Mouse (Mus musculus): ENCODE measurements around the gene Mfap3l. TPM values are rescaled to one million over a fixed set of nuclear protein-coding genes. Genes with fewer than 3 reads are reported as not detected.
"Not testable (repeated sequence)": the region's sequence is repeated elsewhere in the genome, so short reads cannot be mapped to it uniquely, and the experiment has no call there.

Mfap3l gene
- polyA plus RNA-seq, 1 experiment from 2014 or later: 2.4 TPM

DNA sequence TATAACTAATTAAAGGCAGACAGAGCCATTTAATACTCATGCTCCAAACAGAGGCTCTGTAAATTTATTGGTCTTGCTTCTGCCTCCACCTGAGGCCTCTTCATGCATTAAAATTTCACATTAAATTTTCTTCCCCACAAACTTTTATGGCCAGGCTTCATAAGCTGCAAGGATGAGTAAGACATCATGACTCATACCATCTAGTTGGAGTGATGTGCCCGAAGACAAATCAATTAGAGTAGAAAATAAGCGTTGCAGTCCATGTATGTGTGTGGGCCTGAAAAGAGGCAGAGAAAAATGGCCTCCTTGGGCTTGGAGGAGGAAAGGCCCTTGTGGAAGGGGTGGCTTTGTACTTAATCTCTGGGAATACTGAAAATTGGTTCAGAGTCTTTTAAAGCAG, 2.3 kb downstream of the Mfap3l start:
- Histone ChIP-seq H3K27ac (no peak overlapping the region), H3K79me2 (ENCODE audit: inconsistent target) (no peaks in the 10 kb centered on the region), H3K36me3 (ENCODE audit: inconsistent target) (no peaks in the 10 kb centered on the region), H3K4me3 (ENCODE audit: inconsistent target) (no peak overlapping the region)
- 100% methylated on average over 2 of the region's 2 CpGs for WGBS (ENCODE audit: missing documents)

DNA sequence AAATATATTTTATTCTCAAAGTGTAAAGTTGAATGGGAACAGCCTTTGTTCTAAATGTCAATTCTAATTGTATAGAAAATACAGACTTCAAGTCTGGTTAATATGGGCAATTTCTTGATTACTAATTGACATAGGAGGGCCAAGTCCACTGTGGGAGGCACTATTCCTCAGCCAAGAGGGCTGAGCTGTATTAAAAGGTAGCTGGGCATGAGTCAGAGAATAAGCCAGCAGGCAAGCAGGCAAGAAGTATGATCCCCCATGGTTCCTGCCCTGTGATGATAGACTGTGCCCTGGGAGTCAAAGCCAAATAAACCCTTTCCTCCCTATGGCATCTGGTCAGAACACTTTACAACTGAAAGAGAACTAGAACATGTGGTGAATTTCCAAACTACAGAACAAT, 3.2 kb downstream of the Mfap3l start:
- H3K36me3 ChIP-seq (ENCODE audit: inconsistent target): no peaks in the 10 kb centered on the region
- H3K27ac ChIP-seq: no peak overlapping the region
- no peak overlapping the region for H3K4me3 ChIP-seq (ENCODE audit: inconsistent target)
- no peaks in the 10 kb centered on the region for H3K79me2 ChIP-seq (ENCODE audit: inconsistent target)

DNA sequence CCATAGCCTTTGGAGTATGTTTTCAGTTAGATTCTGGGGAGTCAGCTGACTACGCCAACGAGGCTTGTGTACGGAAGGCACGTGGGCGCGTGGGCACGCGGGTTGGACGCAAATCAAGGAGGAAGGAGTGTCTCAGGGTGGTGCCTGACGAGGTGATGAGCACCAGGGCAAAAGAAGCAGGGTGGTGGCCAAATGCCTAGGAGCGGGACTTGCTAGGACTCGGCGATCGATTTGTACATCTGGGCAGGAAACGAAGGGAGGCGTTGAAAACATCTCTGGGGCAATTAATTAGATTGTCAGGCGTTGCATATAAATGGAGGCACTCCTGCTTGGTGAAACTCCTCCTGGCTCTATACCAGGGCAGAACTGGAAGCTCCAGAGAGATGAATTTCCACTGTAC, 7.4 kb downstream of the Mfap3l start:
- H3K4me3 ChIP-seq (ENCODE audit: inconsistent target): no peak overlapping the region
- WGBS (ENCODE audit: missing documents): 95% methylated on average over 17 of the region's 17 CpGs
- H3K27ac ChIP-seq: no peak overlapping the region
- no peaks in the 10 kb centered on the region for H3K36me3 ChIP-seq (ENCODE audit: inconsistent target)
- no peaks in the 10 kb centered on the region for H3K79me2 ChIP-seq (ENCODE audit: inconsistent target)

DNA sequence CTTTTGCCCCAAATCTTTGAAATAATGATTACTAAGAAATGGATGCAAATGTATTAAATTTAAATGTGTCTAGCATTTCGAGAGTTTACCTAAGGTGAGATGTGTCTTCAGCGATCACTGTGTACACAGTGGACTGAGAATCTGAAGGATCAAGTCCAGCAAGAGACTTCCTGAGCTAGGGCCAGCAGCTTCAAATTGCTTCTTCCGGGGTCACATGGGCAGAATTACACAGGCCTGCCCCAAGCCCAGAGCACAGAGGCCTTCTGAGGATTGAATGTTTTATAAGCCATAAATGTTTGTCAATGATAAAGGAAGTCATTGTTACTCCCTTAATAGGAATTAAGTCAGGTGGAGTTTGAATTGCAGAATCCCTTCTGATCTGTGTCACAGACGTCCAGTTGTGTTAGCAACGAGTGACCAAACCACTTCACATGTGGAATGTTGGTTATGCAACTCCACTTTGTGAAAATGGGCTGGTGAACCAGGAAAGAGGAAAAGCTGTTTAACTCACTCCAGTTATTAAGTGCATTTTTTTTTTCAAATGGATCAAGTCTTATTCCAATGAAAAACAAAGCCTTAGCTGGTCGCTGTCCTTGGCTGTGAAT, 10.9 kb downstream of the Mfap3l start:
- Histone ChIP-seq H3K36me3 (ENCODE audit: inconsistent target) (no peaks in the 10 kb centered on the region), H3K27ac (no peak overlapping the region), H3K79me2 (ENCODE audit: inconsistent target) (no peaks in the 10 kb centered on the region), H3K4me3 (ENCODE audit: inconsistent target) (no peak overlapping the region)
- 85% methylated on average over 6 of the region's 6 CpGs for WGBS (ENCODE audit: missing documents)

DNA sequence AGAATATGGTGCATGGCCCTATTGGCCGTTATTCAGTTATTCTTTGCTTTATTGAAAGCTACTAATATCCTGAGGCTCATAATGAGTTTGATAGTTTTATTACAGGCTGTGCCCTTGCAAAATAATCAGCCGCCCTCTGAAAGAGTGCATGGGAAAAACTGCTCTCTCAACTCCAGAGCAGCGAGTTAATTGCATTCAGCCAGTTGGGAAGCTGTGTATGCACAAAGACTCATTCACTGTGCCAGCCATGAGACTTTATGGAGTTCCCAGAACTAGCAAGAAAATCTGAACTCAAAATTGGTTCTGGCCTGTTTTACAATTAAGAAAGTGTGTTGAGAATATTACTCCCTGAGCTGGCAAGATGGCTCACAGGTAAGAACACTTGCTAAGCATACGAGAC, 12.5 kb downstream of the Mfap3l start:
- no peaks in the 10 kb centered on the region for H3K79me2 ChIP-seq (ENCODE audit: inconsistent target)
- no peak overlapping the region for H3K4me3 ChIP-seq (ENCODE audit: inconsistent target)
- no peaks in the 10 kb centered on the region for H3K36me3 ChIP-seq (ENCODE audit: inconsistent target)
- 92% methylated on average over 4 of the region's 4 CpGs for WGBS (ENCODE audit: missing documents)
- no peak overlapping the region for H3K27ac ChIP-seq

DNA sequence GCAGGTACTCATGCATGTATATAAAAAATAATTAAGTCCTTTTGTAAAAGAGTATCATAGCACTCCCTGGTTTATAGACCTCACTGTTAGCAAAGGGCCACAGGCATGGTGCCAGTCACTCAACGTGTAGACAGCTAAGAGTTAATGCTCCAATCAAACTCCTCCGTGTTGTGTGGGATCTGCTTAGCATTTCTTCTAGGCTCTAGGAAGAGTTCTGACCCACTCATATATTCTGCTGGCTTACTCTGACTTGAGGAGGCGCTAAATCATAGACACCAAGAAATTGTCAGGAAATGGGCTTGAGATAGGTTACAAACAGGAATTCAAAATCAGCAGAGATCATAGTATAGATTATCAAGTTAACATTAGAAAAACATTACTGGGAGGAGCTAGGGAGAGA, 13.3 kb downstream of the Mfap3l start:
- 95% methylated on average over 3 of the region's 3 CpGs for WGBS (ENCODE audit: missing documents)
- Histone ChIP-seq H3K27ac (no peak overlapping the region), H3K4me3 (ENCODE audit: inconsistent target) (no peak overlapping the region), H3K79me2 (ENCODE audit: inconsistent target) (no peaks in the 10 kb centered on the region), H3K36me3 (ENCODE audit: inconsistent target) (no peaks in the 10 kb centered on the region)

DNA sequence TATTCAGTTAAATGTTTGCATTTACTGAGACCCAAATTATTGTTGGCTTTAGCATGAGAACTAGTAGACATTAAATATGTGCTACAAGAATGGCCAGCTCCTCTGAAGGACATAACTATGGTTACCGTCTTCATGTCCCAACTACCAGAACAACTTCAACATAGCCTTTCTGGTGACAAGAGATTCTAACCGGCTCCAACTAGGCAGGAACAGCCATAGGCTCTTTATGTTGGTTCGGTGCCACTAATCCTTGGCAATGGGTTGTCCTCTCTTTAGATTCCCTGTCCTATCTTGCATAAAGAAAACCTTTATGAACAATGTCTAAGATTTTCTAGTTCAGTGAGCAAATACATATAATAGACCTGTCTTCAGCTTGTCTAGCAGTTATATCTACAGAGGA, 14.7 kb downstream of the Mfap3l start:
- H3K79me2 ChIP-seq (ENCODE audit: inconsistent target): no peaks in the 10 kb centered on the region
- H3K4me3 ChIP-seq (ENCODE audit: inconsistent target): no peak overlapping the region
- H3K36me3 ChIP-seq (ENCODE audit: inconsistent target): no peaks in the 10 kb centered on the region
- 96% methylated on average over 3 of the region's 3 CpGs for WGBS (ENCODE audit: missing documents)
- no peak overlapping the region for H3K27ac ChIP-seq

DNA sequence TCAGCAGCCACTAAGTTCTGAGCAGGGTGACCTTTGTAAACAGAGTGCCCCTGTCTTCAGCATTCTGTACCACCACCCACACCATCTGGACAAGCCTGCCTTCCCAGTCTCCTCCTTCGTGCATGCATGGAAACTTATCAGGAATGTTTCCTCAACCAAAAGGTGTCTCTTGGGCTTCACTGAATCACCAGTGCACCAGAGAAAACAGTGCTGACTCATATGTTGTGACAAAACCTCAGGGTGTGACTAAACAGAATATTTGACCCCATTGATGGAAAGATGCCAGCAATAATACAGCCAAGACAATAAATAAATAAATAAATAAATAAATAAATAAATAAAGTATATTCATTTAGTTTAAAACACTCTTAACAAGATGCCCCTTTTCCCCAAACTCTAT, 16.5 kb downstream of the Mfap3l start:
- 83% methylated on average over 1 of the region's 1 CpGs for WGBS (ENCODE audit: missing documents)
- Histone ChIP-seq H3K79me2 (ENCODE audit: inconsistent target) (no peaks in the 10 kb centered on the region), H3K4me3 (ENCODE audit: inconsistent target) (no peak overlapping the region), H3K36me3 (ENCODE audit: inconsistent target) (no peaks in the 10 kb centered on the region), H3K27ac (no peak overlapping the region)

DNA sequence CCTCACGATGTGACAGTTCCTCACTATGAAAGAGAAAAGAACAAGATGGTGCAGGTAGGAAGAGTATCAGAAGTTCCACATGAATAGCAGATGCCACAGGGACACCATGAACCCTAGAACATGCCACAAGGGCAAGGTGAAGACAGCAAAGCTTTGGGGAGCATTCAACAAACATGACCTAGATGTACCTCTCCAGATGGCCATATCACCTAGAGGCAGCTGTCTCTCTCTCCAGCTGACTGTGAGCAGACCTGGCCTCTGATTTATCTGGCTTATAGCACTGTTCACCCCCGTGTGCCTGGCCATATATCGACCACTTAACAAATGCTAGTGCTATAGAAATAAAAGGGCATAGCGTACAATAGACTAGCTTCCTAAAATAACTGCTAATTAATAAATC, 17.5 kb downstream of the Mfap3l start:
- Histone ChIP-seq H3K36me3 (ENCODE audit: inconsistent target) (no peaks in the 10 kb centered on the region), H3K27ac (no peak overlapping the region), H3K79me2 (ENCODE audit: inconsistent target) (no peaks in the 10 kb centered on the region), H3K4me3 (ENCODE audit: inconsistent target) (no peak overlapping the region)
- WGBS (ENCODE audit: missing documents): 82% methylated on average over 4 of the region's 4 CpGs

DNA sequence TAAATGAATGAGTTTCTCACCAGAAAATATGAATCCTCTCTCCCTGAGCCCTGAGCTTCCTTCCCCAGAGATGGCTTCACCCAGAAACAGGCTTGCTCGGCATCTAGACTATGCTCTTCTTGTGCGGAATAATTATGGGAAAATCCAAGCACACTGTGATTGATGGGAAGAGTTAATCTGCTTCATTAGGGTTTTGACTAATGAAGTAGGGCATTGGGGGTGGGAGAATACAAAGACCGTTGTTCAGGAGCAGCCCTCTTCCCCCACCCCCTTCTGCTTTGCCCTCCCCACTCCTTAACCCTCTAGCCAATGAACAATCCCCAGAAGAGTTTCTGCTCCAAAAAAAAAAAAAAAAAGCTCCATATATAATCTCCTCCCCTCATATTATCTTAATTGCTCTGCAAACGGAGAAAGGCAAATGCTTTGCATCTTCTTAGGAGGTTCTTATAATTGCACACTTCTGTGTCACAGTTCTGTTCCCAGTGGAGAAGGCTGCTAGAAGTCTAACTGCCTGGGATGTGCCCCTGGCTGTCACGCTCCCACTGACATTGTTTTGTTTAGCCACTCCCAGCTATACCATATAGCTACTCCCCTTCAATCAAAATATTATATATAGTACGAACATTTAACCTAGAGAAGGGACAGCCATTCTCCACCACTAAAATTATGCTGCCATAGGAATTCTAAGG, 24.9 kb downstream of the Mfap3l start:
- 98% methylated on average over 6 of the region's 6 CpGs for WGBS (ENCODE audit: missing documents)

DNA sequence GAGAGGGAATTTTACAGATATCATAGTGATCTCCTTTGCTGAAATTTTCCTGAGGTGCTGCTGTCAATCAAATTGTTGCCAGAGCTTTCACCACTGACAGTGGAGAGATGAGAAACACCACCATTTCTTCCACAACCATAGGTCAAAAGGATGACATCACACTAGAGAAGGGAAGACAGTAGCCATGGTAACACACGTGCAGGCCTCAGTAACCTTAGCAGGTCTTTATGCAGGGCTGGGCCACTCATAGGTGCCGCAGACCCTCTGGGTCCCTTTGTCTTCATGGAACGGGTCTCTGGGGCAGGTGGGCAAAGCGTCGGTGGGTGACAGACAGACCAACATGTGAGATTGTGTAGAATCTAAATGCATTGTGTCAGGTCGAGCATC, 25.5 kb downstream of the Mfap3l start:
- 94% methylated on average over 6 of the region's 6 CpGs for WGBS (ENCODE audit: missing documents)
- Histone ChIP-seq H3K36me3 (ENCODE audit: inconsistent target) (no peaks in the 10 kb centered on the region), H3K79me2 (ENCODE audit: inconsistent target) (no peaks in the 10 kb centered on the region), H3K4me3 (ENCODE audit: inconsistent target) (no peak overlapping the region), H3K27ac (no peak overlapping the region)

More for the DNA sequence above, 24.9 kb downstream of the Mfap3l start:
- Histone ChIP-seq H3K36me3 (ENCODE audit: inconsistent target) (no peaks in the 10 kb centered on the region), H3K27ac (no peak overlapping the region), H3K4me3 (ENCODE audit: inconsistent target) (no peak overlapping the region), H3K79me2 (ENCODE audit: inconsistent target) (no peaks in the 10 kb centered on the region)

DNA sequence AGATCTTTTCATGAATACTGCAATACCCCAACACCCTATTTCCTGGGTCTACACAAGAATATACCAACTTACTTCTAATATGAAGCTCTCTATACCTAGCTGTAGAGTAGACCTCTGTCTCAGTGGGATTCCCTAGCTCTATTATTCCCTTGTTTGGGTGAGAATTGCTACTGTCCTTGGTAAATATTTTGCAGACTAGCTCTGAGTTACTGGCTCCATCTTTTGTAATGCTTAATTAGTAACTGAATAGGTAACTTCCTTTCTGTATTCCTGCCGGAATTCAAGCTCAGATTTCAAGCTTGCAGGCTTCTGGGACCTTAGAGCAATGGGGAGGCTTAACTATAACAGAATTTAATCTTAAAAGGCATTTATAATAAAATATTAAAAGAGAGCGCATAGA, 26.1 kb downstream of the Mfap3l start:
- not testable (repeated sequence) for H3K27ac ChIP-seq; H3K4me3 ChIP-seq (ENCODE audit: inconsistent target); H3K36me3 ChIP-seq (ENCODE audit: inconsistent target); H3K79me2 ChIP-seq (ENCODE audit: inconsistent target)
- WGBS (ENCODE audit: missing documents): 100% methylated on average over 1 of the region's 2 CpGs

DNA sequence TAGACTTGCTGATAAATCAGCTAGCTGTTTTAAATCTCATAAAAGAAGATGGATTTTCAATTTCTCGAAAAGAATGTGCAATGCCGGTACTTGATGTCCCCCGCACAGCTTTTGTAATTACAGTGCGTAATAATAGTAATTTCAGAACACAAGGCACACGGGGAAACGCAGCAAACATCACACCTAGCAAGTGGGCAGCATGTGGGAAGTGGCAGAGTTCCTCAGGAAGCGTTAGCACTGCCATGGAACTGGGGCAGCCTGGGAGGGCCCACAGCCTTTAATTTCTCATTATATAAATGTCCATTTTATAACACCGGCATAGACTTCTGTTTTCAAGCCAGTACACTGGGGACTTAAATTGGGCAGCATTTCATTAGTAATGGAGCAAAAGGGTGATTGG, 27.1 kb downstream of the Mfap3l start:
- WGBS (ENCODE audit: missing documents): 97% methylated on average over 8 of the region's 8 CpGs
- no peak overlapping the region for H3K27ac ChIP-seq
- H3K4me3 ChIP-seq (ENCODE audit: inconsistent target): no peak overlapping the region
- no peaks in the 10 kb centered on the region for H3K79me2 ChIP-seq (ENCODE audit: inconsistent target)
- no peaks in the 10 kb centered on the region for H3K36me3 ChIP-seq (ENCODE audit: inconsistent target)

DNA sequence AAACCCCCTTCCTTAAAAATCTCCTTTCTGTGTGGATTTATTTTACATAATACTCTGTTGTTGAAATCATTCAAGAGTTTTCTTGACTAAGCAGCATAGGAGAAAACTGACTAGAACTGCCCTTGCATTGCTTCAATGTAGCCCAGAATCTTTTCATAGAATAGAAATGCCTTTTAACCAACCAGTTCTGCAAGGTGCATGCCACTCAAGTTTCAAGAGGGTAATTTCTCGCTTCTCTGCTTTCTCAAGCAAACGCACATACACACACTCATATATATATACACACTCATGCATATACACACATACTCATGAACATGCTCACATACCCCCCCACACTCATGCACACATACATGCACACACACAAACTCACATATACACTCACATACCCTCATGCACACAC, 28.6 kb downstream of the Mfap3l start:
- Histone ChIP-seq H3K79me2 (ENCODE audit: inconsistent target) (no peaks in the 10 kb centered on the region), H3K27ac (no peak overlapping the region), H3K36me3 (ENCODE audit: inconsistent target) (no peaks in the 10 kb centered on the region), H3K4me3 (ENCODE audit: inconsistent target) (no peak overlapping the region)
- 95% methylated on average over 2 of the region's 2 CpGs for WGBS (ENCODE audit: missing documents)

DNA sequence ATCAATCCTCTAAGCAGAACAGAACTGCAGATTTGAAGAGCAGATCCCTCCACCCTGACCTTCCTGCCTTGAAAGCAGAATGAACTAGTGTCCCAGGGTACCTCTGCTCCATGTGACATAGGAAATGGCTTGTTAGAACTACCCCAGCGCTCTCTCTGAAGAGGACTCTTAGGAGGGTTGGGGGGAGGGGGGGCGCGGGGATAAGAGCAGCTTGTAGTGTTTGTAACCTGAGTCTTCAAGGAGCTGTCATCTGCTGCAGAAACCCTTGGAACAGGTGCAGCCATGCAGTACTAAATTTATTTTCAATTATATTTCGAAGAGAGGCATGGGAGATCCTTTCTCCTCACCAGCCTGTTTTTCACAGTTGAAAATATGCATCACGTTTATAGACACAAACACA, 30.9 kb downstream of the Mfap3l start:
- H3K79me2 ChIP-seq (ENCODE audit: inconsistent target): no peaks in the 10 kb centered on the region
- WGBS (ENCODE audit: missing documents): 94% methylated on average over 5 of the region's 5 CpGs
- no peak overlapping the region for H3K27ac ChIP-seq
- H3K4me3 ChIP-seq (ENCODE audit: inconsistent target): no peak overlapping the region
- no peaks in the 10 kb centered on the region for H3K36me3 ChIP-seq (ENCODE audit: inconsistent target)

DNA sequence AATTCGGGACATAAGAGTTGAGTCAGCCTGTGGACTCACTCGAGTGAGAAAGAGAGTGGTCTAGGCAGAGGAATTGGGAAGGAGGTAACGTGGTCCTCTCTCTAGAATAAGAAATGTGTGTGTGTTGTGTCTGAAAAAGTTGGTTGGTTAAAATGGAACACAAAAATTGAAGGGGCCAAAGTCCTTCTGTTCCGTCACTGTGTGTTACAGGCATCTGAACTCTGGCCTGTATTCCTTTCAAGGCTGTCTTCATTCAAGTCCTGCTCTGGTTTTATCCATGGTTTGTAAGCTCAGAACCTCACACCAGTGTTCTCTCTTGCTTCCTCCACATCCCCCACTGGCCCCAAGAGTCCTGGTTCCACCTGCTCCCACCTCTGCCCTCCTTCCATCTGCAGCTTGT, 33.2 kb downstream of the Mfap3l start:
- Histone ChIP-seq H3K4me3 (ENCODE audit: inconsistent target) (no peak overlapping the region), H3K36me3 (ENCODE audit: inconsistent target) (no peaks in the 10 kb centered on the region), H3K27ac (no peak overlapping the region), H3K79me2 (ENCODE audit: inconsistent target) (no peaks in the 10 kb centered on the region)
- 93% methylated on average over 4 of the region's 4 CpGs for WGBS (ENCODE audit: missing documents)

All from macrophage (primary cell).